In the genomic region with DNA sequence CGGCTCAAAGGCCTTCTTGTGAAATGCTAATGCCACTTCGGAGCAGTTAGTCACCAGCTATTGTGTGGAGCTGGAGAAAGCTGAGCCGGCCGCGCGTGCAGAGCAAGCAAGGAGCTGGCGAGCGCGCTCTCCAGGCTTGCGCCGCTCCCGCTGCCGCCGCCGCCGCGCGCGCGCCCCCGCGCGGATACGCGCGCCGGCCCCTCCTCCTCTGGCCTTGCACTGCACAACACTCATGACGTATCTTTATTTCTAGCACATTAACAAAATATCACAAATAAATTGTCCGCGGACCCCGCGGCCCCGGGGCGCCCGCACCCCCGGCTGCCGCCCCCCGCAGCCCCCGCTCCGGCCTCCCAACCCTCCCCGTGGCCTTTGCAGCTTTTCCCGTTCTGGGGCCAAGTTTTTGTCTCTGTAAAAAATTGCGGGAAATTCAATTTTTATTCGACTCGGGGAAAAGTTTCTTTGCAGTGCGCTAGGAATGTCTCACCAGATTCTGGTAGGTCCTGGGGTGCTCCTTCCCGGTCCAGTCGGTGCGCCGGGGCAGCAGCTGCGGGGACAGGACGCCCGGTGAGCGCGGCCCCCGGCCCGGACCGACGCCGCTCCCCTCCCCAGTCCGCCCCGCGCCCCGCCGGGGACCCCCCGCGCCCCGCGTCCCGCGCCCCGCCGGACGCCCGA, we compare ENCODE assay signal across 8 mouse cellular contexts. TPM values are rescaled to one million over a fixed set of nuclear protein-coding genes. Genes with fewer than 3 reads are reported as not detected.
DNase-seq lines count a peak whose midpoint lies in the region; ATAC-seq lines count a peak whose summit lies in the region.

No protein-coding gene starts in this region.

- peak overlapping the region; percentile 84 for H3K4me2 ChIP-seq in heart, embryonic 13.5 days
- peak overlapping the region; percentile 78 for H3K4me2 ChIP-seq in liver, embryonic 12.5 days

- peak; percentile 94 for DNase-seq in kidney, postnatal 10 days
- DNase-seq in naive thymus-derived CD4-positive, alpha-beta T cell, adult 2 months (ENCODE audit: low read depth) = peak; percentile 89
- DNase-seq in splenic B cell, adult 2 months (ENCODE audit: low read depth, low spot score) = peak; percentile 72

- H3K36me3 ChIP-seq in heart, embryonic 13.5 days = 0 out of 2 replicates have a peak, but pooled peaks cover 4% of the 10 kb centered on the region
- H3K36me3 ChIP-seq in liver, embryonic 12.5 days = peaks cover 8% of the 10 kb centered on the region
- no peaks in the 10 kb centered on the region for H3K36me3 ChIP-seq in splenic B cell, adult 2 months (ENCODE audit: control insufficient read depth, insufficient read depth, low read length, poor library complexity, severe bottlenecking)

- 0 out of 2 replicates have a peak overlapping the region, but pooled peaks have one; percentile 70 for H3K27ac ChIP-seq in brown adipose tissue, adult 24 weeks (replicated peaks; ENCODE audit: low read depth, low read length)
- peak overlapping the region; percentile 100 for H3K27ac ChIP-seq in heart, embryonic 13.5 days (replicated peaks)
- peak overlapping the region; percentile 99 for H3K27ac ChIP-seq in liver, embryonic 12.5 days

- peak overlapping the region; percentile 98 for H3K9ac ChIP-seq in heart, embryonic 13.5 days
- peak overlapping the region; percentile 96 for H3K9ac ChIP-seq in liver, embryonic 12.5 days

- peak; percentile 38 for ATAC-seq in CD4-positive, CD25-positive, alpha-beta regulatory T cell, adult 4 months
- ATAC-seq in erythroid progenitor cell, adult 5-6 weeks (replicated peaks; ENCODE audit: low FRiP score, poor library complexity, severe bottlenecking) = peak; percentile 71
- ATAC-seq in heart, embryonic 13.5 days (ENCODE audit: extremely low read depth, insufficient number of reproducible peaks, low FRiP score, low TSS enrichment) = peak; percentile 68
- ATAC-seq in liver, embryonic 12.5 days = peak; percentile 86

- H3K4me3 ChIP-seq in brown adipose tissue, adult 24 weeks (ENCODE audit: insufficient read depth, low read depth, low read length) = peak overlapping the region; percentile 84
- peak overlapping the region; percentile 95 for H3K4me3 ChIP-seq in heart, embryonic 13.5 days
- peak overlapping the region; percentile 89 for H3K4me3 ChIP-seq in liver, embryonic 12.5 days

- H3K27me3 ChIP-seq in heart, embryonic 13.5 days (replicated peaks) = no peaks in the 10 kb centered on the region
- H3K27me3 ChIP-seq in liver, embryonic 12.5 days (replicated peaks) = no peaks in the 10 kb centered on the region
- no peaks in the 10 kb centered on the region for H3K27me3 ChIP-seq in splenic B cell, adult 2 months (ENCODE audit: control insufficient read depth, insufficient read depth, low read length, poor library complexity, severe bottlenecking)

- no peaks in the 10 kb centered on the region for H3K9me3 ChIP-seq in heart, embryonic 13.5 days
- H3K9me3 ChIP-seq in liver, embryonic 12.5 days (replicated peaks) = no peaks in the 10 kb centered on the region

- under 1% methylated on average over 68 of the region's 75 CpGs for WGBS in heart, embryonic 13.5 days
- 1% methylated on average over 74 of the region's 75 CpGs for WGBS in liver, embryonic 12.5 days (ENCODE audit: insufficient replicate concordance)

- H3K4me1 ChIP-seq in brown adipose tissue, adult 24 weeks (ENCODE audit: control insufficient read depth, insufficient read depth, insufficient read length, low read length) = peaks cover 5% of the 10 kb centered on the region
- H3K4me1 ChIP-seq in heart, embryonic 13.5 days = peaks cover 22% of the 10 kb centered on the region
- H3K4me1 ChIP-seq in liver, embryonic 12.5 days = peaks cover 23% of the 10 kb centered on the region

RNA-seq across cellular contexts. Expression of gene Phip, which starts 1.0 kb away (rescaled TPM):
- 100 to 1,000 TPM in 1 of 2 experiments, 10 to 100 TPM in 1; 86.7 to 104 TPM for polyA plus RNA-seq in CD4-positive, CD25-positive, alpha-beta regulatory T cell, adult 4 months (2017; shearing (Covaris generic))
- polyA plus RNA-seq in brown adipose tissue, adult 24 weeks (2012; ENCODE audit: insufficient read depth, insufficient read length, missing spikeins) = 7.0 and 8.2 TPM in 2 replicates
- total RNA-seq in erythroid progenitor cell, adult 5-6 weeks (2015; ENCODE audit: low replicate concordance) = 143 and 148 TPM in 2 replicates
- 174 and 230 TPM in 2 replicates for total RNA-seq in erythroid progenitor cell, adult 5-6 weeks (2017; ENCODE audit: low replicate concordance)
- 43.3 and 46.4 TPM in 2 replicates for polyA plus RNA-seq in heart, embryonic 13.5 days (2015; fragmentation: Nextera tagmentation; extraction: Ambion mirVana)
- 34.7 and 34.9 TPM in 2 replicates for polyA plus RNA-seq in liver, embryonic 12.5 days (2016; fragmentation: Nextera tagmentation; extraction: Ambion mirVana)

Comparison
In these comparisons a context has a peak if more than half of its experiments do, and no peak if none do; other contexts are left out.
1. Peak in every context shown above with its lines: DNase-seq, ATAC-seq, H3K4me3 ChIP-seq and H3K27ac ChIP-seq.